Mouse (Mus musculus): ENCODE measurements around the gene Klhl3. TPM values are rescaled to one million over a fixed set of nuclear protein-coding genes. Genes with fewer than 3 reads are reported as not detected.

The Klhl3 gene
- polyA plus RNA-seq, 1 experiment, result 0.25 TPM

DNA sequence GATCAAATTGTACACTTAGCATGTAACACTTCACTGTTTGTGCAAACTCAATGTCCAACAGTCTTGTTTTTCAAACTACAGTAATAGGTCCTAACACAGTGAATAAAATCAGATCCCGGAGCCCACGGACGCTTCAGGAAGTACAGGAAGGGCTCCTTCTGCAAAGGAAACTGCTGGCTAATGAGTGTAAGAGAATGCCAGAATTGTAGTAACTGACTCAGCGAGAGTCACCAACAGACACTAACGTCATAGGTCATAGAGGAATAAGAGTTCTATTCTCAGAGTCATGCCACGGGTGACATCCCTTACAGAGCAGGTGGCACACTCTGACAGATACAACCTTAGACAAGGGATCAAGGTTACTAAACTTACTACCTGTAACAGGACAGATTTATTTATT lies 78.9 kb downstream of the Klhl3 start:
- H3K27ac ChIP-seq (ENCODE audit: insufficient read depth, low read length), result no peak overlapping the region
- TF ChIP-seq CTCF (IDR thresholded peaks at IDR 0.05; ENCODE audit: low read depth, low read length), result no peak
- no peak for TF ChIP-seq POLR2A (IDR thresholded peaks at IDR 0.05; ENCODE audit: insufficient read depth, low read length)
- no peak for TF ChIP-seq EP300 (IDR thresholded peaks at IDR 0.05; ENCODE audit: insufficient read depth, low read depth, low read length)
- no peaks in the 10 kb centered on the region for H3K4me1 ChIP-seq (ENCODE audit: control insufficient read depth, insufficient read depth, low read length)
- H3K4me3 ChIP-seq (ENCODE audit: low read depth, low read length), result no peak overlapping the region
- H3K27me3 ChIP-seq (ENCODE audit: control insufficient read depth, insufficient read depth, low read length, poor library complexity, severe bottlenecking), result 0 out of 2 replicates have a peak, but pooled peaks cover 2% of the 10 kb centered on the region
- H3K9me3 ChIP-seq (replicated peaks; ENCODE audit: control insufficient read depth, insufficient read depth, low read length, poor library complexity, severe bottlenecking), result no peaks in the 10 kb centered on the region
- no peaks in the 10 kb centered on the region for H3K36me3 ChIP-seq (ENCODE audit: control insufficient read depth, insufficient read depth, low read length, poor library complexity, severe bottlenecking)
- H3K9ac ChIP-seq (ENCODE audit: low read depth, poor library complexity, severe bottlenecking), result no peak overlapping the region

DNA sequence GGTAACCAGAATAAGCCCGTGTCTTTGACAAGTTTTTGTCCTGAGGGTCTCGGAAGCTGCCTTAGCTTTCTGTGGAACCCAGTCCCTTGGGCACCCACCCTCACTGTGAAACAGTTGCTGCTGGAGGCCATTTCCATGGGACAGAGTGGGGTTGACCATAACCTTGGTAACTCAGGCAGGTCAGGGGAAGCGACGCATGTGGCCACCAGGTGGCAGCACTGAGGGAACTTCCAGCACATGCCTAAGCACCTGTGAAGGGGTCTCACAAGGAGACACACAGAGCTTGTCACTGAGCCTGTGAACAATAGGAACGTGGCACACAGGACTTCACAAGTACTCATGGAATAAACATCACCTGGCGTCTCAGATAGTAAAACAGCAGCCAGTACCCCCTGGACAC lies 81.6 kb downstream of the Klhl3 start:
- Histone ChIP-seq H3K27ac (ENCODE audit: insufficient read depth, low read length) (no peak overlapping the region), H3K9me3 (replicated peaks; ENCODE audit: control insufficient read depth, insufficient read depth, low read length, poor library complexity, severe bottlenecking) (no peaks in the 10 kb centered on the region), H3K4me3 (ENCODE audit: low read depth, low read length) (no peak overlapping the region), H3K27me3 (ENCODE audit: control insufficient read depth, insufficient read depth, low read length, poor library complexity, severe bottlenecking) (0 out of 2 replicates have a peak, but pooled peaks cover 2% of the 10 kb centered on the region), H3K36me3 (ENCODE audit: control insufficient read depth, insufficient read depth, low read length, poor library complexity, severe bottlenecking) (no peaks in the 10 kb centered on the region), H3K9ac (ENCODE audit: low read depth, poor library complexity, severe bottlenecking) (no peak overlapping the region), H3K4me1 (ENCODE audit: control insufficient read depth, insufficient read depth, low read length) (no peaks in the 10 kb centered on the region)
- peak; percentile 95 for TF ChIP-seq CTCF (IDR thresholded peaks at IDR 0.05; ENCODE audit: low read depth, low read length)
- no peak for TF ChIP-seq POLR2A (IDR thresholded peaks at IDR 0.05; ENCODE audit: insufficient read depth, low read length)

DNA sequence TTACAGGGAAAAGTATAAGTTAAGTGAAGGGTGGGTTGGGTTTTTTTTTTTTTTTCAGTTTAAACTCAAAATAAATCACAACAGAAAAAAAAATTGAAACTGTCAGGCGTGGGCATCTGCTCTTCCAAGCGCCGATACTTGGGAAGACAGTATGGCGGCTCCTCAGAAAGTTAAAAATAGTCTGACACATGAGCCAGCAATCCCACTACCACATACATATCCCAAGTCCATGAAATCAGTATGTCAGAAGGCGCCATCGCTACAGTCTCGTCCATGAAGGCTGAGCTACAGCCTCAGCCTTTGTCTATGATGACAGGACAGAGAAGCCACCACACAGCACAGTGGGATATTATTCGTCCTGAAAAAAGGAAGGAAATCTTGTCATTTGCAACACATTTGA lies 86.3 kb downstream of the Klhl3 start:
- no peak overlapping the region for H3K4me3 ChIP-seq (ENCODE audit: low read depth, low read length)

DNA sequence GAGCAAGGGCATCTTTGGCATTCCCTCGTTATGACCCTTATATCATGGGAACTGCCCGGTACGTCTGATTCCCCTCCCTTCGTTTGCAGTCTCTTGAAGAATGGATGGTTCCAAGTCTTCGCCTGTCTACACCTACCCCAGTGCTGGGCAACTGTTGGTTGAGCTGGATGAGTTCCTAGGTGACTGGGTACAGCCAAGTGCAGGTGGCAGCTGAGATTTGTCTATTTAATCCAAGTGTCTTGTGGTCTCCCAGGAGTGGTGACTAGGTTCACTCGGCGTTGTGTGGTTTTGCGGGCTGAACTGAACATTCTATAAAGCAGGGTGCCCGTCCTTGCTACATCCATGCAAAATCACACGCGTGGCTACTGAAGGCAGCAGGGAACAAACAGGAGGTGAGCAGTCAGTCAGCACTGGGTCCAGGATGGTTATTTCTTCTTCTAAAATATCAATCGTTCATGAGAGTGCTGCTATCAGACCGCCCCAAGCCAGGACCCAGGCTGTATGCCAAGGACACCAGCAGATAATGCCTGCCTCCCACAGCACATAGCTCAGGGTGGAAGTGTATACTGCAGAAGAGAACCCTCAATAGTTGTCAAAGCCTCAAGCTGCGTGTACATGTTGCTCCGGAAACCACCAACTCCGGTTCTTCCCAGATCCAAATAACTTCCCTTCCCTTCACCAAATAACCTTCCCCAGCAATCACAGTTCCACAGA lies 87.5 kb downstream of the Klhl3 start:
- H3K4me1 ChIP-seq (ENCODE audit: control insufficient read depth, insufficient read depth, low read length), result no peaks in the 10 kb centered on the region
- H3K27ac ChIP-seq (ENCODE audit: insufficient read depth, low read length), result no peak overlapping the region
- no peaks in the 10 kb centered on the region for H3K36me3 ChIP-seq (ENCODE audit: control insufficient read depth, insufficient read depth, low read length, poor library complexity, severe bottlenecking)
- no peaks in the 10 kb centered on the region for H3K9me3 ChIP-seq (replicated peaks; ENCODE audit: control insufficient read depth, insufficient read depth, low read length, poor library complexity, severe bottlenecking)
- no peak overlapping the region for H3K4me3 ChIP-seq (ENCODE audit: low read depth, low read length)
- H3K9ac ChIP-seq (ENCODE audit: low read depth, poor library complexity, severe bottlenecking), result no peak overlapping the region
- no peaks in the 10 kb centered on the region for H3K27me3 ChIP-seq (ENCODE audit: control insufficient read depth, insufficient read depth, low read length, poor library complexity, severe bottlenecking)
- TF ChIP-seq EP300 (IDR thresholded peaks at IDR 0.05; ENCODE audit: insufficient read depth, low read depth, low read length) (no peak), POLR2A (IDR thresholded peaks at IDR 0.05; ENCODE audit: insufficient read depth, low read length) (no peak), CTCF (IDR thresholded peaks at IDR 0.05; ENCODE audit: low read depth, low read length) (no peak)

More for the DNA sequence above, 86.3 kb downstream of the Klhl3 start:
- Histone ChIP-seq H3K27ac (ENCODE audit: insufficient read depth, low read length) (no peak overlapping the region), H3K27me3 (ENCODE audit: control insufficient read depth, insufficient read depth, low read length, poor library complexity, severe bottlenecking) (no peaks in the 10 kb centered on the region), H3K36me3 (ENCODE audit: control insufficient read depth, insufficient read depth, low read length, poor library complexity, severe bottlenecking) (no peaks in the 10 kb centered on the region), H3K9me3 (replicated peaks; ENCODE audit: control insufficient read depth, insufficient read depth, low read length, poor library complexity, severe bottlenecking) (no peaks in the 10 kb centered on the region), H3K9ac (ENCODE audit: low read depth, poor library complexity, severe bottlenecking) (no peak overlapping the region), H3K4me1 (ENCODE audit: control insufficient read depth, insufficient read depth, low read length) (no peaks in the 10 kb centered on the region)
- TF ChIP-seq EP300 (IDR thresholded peaks at IDR 0.05; ENCODE audit: insufficient read depth, low read depth, low read length) (no peak), POLR2A (IDR thresholded peaks at IDR 0.05; ENCODE audit: insufficient read depth, low read length) (no peak), CTCF (IDR thresholded peaks at IDR 0.05; ENCODE audit: low read depth, low read length) (no peak)

DNA sequence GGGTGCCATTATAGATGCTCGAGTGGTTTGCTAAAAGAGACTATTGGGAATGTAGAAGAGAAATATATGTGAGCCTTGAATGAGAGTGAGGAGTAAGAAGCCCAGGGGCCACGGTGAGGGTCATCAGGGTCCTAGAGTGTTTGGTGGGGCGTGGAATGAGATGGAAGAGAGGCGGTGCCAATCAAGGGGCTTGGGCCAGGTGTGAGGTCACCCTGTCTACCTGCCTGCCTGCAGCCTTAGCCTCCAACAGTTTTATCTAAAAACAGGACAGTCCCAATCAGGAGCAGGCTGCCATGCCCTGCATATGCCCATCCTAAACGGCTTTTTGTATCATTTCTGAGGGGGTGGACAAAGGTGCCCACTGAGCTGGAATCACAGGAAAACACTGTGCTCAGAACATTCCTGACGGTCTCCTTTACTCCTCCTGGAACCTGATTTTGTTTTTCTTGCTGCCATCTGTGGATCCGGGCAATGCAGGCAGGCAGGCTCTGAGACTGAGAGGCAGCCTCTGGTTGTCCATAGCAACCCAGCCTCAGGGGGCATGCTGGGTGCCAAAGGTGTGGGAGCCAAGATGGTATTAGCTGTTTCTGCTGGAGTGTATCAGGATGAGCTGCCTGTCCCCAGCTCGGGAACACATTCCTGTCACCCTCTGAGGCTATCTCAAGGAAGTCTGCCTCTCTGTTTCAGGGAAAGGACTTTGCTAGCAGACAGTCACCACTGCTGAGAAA lies 89.5 kb downstream of the Klhl3 start:
- no peaks in the 10 kb centered on the region for H3K4me1 ChIP-seq (ENCODE audit: control insufficient read depth, insufficient read depth, low read length)
- TF ChIP-seq POLR2A (IDR thresholded peaks at IDR 0.05; ENCODE audit: insufficient read depth, low read length) (no peak), EP300 (IDR thresholded peaks at IDR 0.05; ENCODE audit: insufficient read depth, low read depth, low read length) (no peak), CTCF (IDR thresholded peaks at IDR 0.05; ENCODE audit: low read depth, low read length) (no peak)
- no peak overlapping the region for H3K27ac ChIP-seq (ENCODE audit: insufficient read depth, low read length)
- no peaks in the 10 kb centered on the region for H3K9me3 ChIP-seq (replicated peaks; ENCODE audit: control insufficient read depth, insufficient read depth, low read length, poor library complexity, severe bottlenecking)
- no peaks in the 10 kb centered on the region for H3K27me3 ChIP-seq (ENCODE audit: control insufficient read depth, insufficient read depth, low read length, poor library complexity, severe bottlenecking)
- no peak overlapping the region for H3K9ac ChIP-seq (ENCODE audit: low read depth, poor library complexity, severe bottlenecking)
- H3K36me3 ChIP-seq (ENCODE audit: control insufficient read depth, insufficient read depth, low read length, poor library complexity, severe bottlenecking), result no peaks in the 10 kb centered on the region
- no peak overlapping the region for H3K4me3 ChIP-seq (ENCODE audit: low read depth, low read length)

DNA sequence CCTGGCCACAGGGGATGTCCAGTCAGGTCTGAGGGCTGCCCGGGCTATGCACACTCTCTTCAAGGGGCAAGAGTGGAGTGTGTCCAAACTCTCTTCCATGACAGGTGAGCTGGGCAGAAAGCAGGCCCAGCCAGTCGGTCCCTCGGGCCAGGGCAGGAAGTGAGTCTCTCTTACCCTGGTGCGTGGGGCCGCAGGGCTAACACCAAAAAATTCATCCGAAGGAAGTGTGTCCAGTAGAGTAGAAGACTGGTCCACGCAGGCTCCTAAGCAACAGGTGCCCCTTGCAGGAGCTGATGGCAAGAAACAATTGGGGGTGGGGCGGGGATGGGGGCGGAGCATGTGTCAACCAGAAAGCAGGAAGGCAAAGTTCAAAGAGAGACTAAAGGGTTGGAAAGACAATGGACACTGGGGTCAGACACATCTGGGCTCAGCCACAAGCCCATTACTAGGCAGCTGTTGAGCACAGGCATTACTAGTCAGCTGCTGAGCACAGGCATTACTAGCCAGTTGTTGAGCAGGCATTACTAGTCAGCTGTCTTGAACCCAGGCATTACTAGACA lies 90.3 kb downstream of the Klhl3 start:
- no peak overlapping the region for H3K4me3 ChIP-seq (ENCODE audit: low read depth, low read length)
- no peaks in the 10 kb centered on the region for H3K36me3 ChIP-seq (ENCODE audit: control insufficient read depth, insufficient read depth, low read length, poor library complexity, severe bottlenecking)
- no peak for TF ChIP-seq EP300 (IDR thresholded peaks at IDR 0.05; ENCODE audit: insufficient read depth, low read depth, low read length)
- TF ChIP-seq POLR2A (IDR thresholded peaks at IDR 0.05; ENCODE audit: insufficient read depth, low read length), result no peak
- no peak for TF ChIP-seq CTCF (IDR thresholded peaks at IDR 0.05; ENCODE audit: low read depth, low read length)
- no peak overlapping the region for H3K9ac ChIP-seq (ENCODE audit: low read depth, poor library complexity, severe bottlenecking)
- no peak overlapping the region for H3K27ac ChIP-seq (ENCODE audit: insufficient read depth, low read length)
- no peaks in the 10 kb centered on the region for H3K9me3 ChIP-seq (replicated peaks; ENCODE audit: control insufficient read depth, insufficient read depth, low read length, poor library complexity, severe bottlenecking)
- no peaks in the 10 kb centered on the region for H3K4me1 ChIP-seq (ENCODE audit: control insufficient read depth, insufficient read depth, low read length)
- no peaks in the 10 kb centered on the region for H3K27me3 ChIP-seq (ENCODE audit: control insufficient read depth, insufficient read depth, low read length, poor library complexity, severe bottlenecking)

Data from ES-Bruce4 (cell line).